Mouse (Mus musculus) stomach, embryonic 16.5 days (tissue): ENCODE results near the gene Tmem201. TPM values are rescaled to one million over a fixed set of nuclear protein-coding genes. Genes with fewer than 3 reads are reported as not detected.

Experiments
- ATAC-seq: fragments of 200-750 bp; cut with Nextera tagmentation; 2 replicates; pipeline ENCODE4 v1.8.0; 2017; ENCODE audit warnings: moderate number of reproducible peaks, moderate TSS enrichment; ENCODE audit not compliant: insufficient read depth, low FRiP score
- H3K27ac ChIP-seq: fragments of 300-500 bp; sonication (generic); 2 replicates; pipeline ENCODE4 v1.5.1; 2014; ENCODE audit warnings: low read length
- H3K27me3 ChIP-seq: fragments of 300-500 bp; sonication (generic); 2 replicates; pipeline ENCODE4 v1.6.1; 2014; ENCODE audit warnings: low read length, control low read depth, mixed read lengths; ENCODE audit not compliant: control insufficient read depth, insufficient read depth
- H3K36me3 ChIP-seq: fragments of 300-500 bp; sonication (generic); 2 replicates; pipeline ENCODE4 v1.6.1; 2014; ENCODE audit warnings: low read length; ENCODE audit not compliant: control insufficient read depth, insufficient read depth
- H3K4me1 ChIP-seq: fragments of 300-500 bp; sonication (generic); 2 replicates; pipeline ENCODE4 v1.6.1; 2014; ENCODE audit warnings: low read length, control low read depth, mixed read lengths; ENCODE audit not compliant: control insufficient read depth, insufficient read depth
- H3K4me2 ChIP-seq: fragments of 300-500 bp; sonication (generic); 2 replicates; pipeline ENCODE4 v1.6.1; 2014; ENCODE audit warnings: low read depth, low read length, mixed read lengths
- H3K4me3 ChIP-seq: fragments of 300-500 bp; sonication (generic); replicated peaks from 2 replicates; pipeline ENCODE4 v1.5.1; 2014; ENCODE audit warnings: mild to moderate bottlenecking, low read length
- H3K9ac ChIP-seq: fragments of 300-500 bp; sonication (generic); 2 replicates; pipeline ENCODE4 v1.6.1; 2014; ENCODE audit warnings: low read length
- H3K9me3 ChIP-seq: fragments of 300-500 bp; sonication (generic); replicated peaks from 2 replicates; pipeline ENCODE4 v1.6.1; 2016; ENCODE audit warnings: low read length, control low read depth; ENCODE audit not compliant: control insufficient read depth
- WGBS: fragments of 180-500 bp; shearing (Covaris S2); extraction: QIAGEN DNeasy Blood & Tissue Kit; methylation state at CpG from one replicate; pipeline ENCODE4 v1.1.7; 2014; 5-methylcytosine and 5-hydroxymethylcytosine counted together
- polyA plus RNA-seq: library from polyadenylated mRNA; unstranded; fragments of >200 nt; fragmentation: Nextera tagmentation; extraction: Ambion mirVana; gene quantifications from 2 replicates; pipeline ENCODE4 v1.2.1, GENCODE M21; 2015

Tmem201 gene
- polyA plus RNA-seq, 1 experiment from 2014 or later = 20.1 TPM

DNA sequence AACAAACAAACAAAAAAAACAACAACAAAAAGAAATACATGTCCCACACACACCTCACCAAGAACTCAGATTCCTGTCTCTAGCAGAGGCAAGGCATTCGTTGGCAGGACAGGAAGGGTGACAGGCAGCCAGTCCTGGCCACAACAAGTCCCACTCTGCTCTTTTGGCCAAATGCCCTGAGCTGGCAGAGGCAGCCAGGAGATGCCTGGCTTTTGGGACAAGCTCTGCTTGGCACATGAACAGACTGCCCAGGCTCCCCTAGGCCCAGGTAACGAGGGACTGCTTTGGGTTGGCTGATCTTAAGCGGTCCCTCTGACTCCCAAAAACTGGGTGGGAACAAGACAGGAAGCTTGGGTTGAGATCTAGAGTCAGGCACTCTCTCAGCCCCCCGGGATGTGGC, 1.3 kb downstream of the Tmem201 start:
- Histone ChIP-seq H3K4me3 (peak overlapping the region; percentile 85), H3K27me3 (no peaks in the 10 kb centered on the region), H3K4me2 (peak overlapping the region; percentile 88), H3K36me3 (no peaks in the 10 kb centered on the region), H3K9me3 (no peaks in the 10 kb centered on the region), H3K27ac (no peak overlapping the region), H3K9ac (peak overlapping the region; percentile 87), H3K4me1 (peaks cover 37% of the 10 kb centered on the region)
- ATAC-seq = no peak
- 27% methylated on average over 4 of the region's 4 CpGs for WGBS

DNA sequence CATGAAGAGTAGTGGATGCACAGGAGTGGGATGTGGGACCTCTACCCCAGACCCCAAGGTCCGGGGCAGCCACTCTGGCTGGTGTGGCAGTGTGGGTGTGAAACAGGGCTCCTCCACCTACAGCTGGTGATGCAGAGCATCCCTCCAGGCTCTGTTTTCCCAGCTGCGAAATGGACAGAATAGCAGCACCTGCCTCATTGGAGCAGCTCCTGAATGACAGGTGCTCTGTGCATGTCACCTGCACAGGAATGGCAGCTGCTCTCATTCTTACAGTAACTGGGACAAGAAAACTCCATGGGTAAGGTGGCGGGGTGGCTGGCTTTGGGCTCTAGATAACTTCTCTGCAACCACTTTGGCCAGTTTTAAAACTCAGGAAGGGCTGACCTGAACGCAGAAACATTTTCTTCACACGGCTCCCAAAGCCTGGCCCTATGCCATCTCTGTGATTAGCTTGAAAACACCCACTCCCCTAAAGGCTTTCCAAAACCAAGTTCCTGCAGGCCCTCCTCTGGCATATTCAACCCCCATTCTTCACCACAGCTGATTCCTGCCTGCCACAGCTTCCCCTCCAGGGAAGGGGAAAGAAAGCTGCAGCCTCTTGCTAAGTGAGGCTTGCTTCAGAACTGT, 2.1 kb downstream of the Tmem201 start:
- Histone ChIP-seq H3K4me2 (no peak overlapping the region), H3K9ac (no peak overlapping the region), H3K4me1 (peaks cover 37% of the 10 kb centered on the region), H3K27ac (no peak overlapping the region), H3K9me3 (no peaks in the 10 kb centered on the region), H3K27me3 (no peaks in the 10 kb centered on the region), H3K36me3 (no peaks in the 10 kb centered on the region), H3K4me3 (no peak overlapping the region)
- 63% methylated on average over 5 of the region's 5 CpGs for WGBS
- no peak for ATAC-seq

DNA sequence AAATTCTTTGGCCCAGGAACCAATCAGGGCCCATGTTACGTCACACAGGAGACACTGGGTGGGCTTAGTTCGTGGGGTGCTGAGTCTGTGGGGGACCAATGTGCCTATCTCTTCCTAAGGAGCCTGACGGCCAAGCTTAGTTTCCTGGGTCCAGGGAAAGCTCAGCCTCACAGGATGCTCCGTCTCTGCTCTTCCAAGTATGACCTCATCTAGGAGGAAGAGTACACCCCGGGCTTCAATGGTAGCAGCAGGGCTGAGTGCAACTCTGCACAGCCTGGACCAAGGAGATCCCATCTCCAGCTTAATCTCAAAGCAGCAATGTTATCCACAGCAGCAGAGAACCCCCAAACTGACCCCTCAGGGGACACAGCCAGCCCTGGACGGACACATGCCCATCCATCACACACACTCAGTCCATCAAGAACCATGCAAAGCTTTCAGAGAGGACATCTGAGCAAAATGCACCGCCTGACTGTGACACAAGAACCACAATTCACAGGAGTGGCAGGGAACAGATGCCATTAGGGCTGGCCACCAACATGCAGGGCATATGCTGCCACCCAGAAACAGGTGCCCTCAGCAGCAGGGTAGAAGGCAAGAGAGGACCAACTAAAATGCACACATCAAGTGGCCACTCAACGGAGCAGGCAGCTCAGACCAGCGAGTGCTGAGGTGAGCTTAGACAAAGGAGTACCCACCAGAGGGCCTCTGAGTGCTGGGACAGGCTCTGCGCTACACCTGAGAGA, 2.9 kb downstream of the Tmem201 start:
- Histone ChIP-seq H3K27ac (no peak overlapping the region), H3K4me1 (peaks cover 37% of the 10 kb centered on the region), H3K27me3 (no peaks in the 10 kb centered on the region), H3K4me2 (no peak overlapping the region), H3K4me3 (no peak overlapping the region), H3K9me3 (no peaks in the 10 kb centered on the region), H3K36me3 (no peaks in the 10 kb centered on the region), H3K9ac (no peak overlapping the region; the same call in 1 of the 2 replicates)
- WGBS = 70% methylated on average over 10 of the region's 10 CpGs
- no peak for ATAC-seq

DNA sequence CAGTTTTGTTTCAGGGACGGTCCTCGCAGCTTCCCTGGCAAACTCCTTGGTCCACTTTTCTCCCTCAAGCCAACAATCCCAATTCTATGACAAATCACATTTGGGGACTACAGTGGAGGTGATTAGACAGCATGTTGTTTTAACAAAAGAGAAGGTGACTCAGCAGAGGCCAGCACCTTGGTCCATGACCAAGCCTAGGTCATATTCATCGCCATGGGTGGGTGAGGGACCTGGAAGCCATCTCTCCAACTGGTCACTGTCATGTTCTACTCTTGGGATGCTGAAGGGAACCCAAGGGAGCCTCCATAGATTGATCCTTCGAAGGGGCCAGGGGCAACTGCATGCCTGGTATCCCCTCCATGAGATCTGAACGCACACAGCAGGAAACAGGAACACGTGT, 3.6 kb downstream of the Tmem201 start:
- 81% methylated on average over 6 of the region's 6 CpGs for WGBS
- Histone ChIP-seq H3K4me2 (no peak overlapping the region), H3K9ac (no peak overlapping the region), H3K4me3 (no peak overlapping the region), H3K27ac (no peak overlapping the region), H3K4me1 (peaks cover 37% of the 10 kb centered on the region), H3K9me3 (no peaks in the 10 kb centered on the region), H3K36me3 (0 out of 2 replicates have a peak, but pooled peaks cover 4% of the 10 kb centered on the region), H3K27me3 (no peaks in the 10 kb centered on the region)
- ATAC-seq = no peak

DNA sequence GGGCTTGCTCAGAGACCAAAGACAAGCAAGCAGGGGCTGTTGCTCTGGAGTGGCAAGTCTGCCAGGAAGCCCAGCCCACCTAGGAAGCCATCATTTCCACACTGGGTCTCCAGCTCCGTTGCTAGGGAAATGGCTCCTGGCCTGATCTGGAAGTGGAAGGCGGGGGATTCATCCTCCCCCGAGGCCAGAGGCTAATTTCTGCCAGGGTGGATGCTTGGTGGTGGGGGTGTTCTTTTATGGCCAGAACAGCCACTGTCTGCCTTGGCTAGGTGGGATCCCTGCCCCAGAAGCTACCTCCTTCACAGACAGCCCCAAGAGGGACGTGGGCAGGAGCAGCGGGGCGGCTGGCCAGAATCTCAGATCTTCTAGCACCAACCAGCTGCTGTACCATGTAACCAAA, 4.1 kb downstream of the Tmem201 start:
- no peak for ATAC-seq
- Histone ChIP-seq H3K4me3 (no peak overlapping the region), H3K4me2 (no peak overlapping the region), H3K9me3 (no peaks in the 10 kb centered on the region), H3K9ac (0 out of 2 replicates have a peak overlapping the region, but pooled peaks have one; percentile 8), H3K27me3 (no peaks in the 10 kb centered on the region), H3K27ac (peak overlapping the region; percentile 8; the same call in 1 of the 2 replicates), H3K4me1 (peaks cover 37% of the 10 kb centered on the region), H3K36me3 (0 out of 2 replicates have a peak, but pooled peaks cover 4% of the 10 kb centered on the region)
- WGBS = 58% methylated on average over 6 of the region's 6 CpGs

DNA sequence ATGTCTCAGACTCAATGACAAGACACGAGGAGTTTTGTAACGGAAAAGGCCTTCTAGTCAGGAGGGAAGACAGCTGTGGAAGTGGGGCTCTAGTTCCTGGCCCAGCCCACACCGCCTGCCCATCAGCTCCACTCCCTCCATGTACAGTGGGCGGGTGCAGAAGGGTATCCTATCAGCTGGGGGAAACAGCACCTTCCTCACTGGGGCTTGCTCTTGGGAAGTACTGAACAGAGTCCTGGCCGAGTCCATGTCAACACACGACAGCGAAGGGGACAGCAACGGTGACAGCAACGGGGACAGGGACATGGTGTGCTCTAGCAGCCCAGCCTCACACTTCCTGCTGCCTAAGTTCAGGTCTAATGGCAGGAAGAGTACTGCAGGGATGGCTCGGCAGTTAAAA, 5.0 kb downstream of the Tmem201 start:
- no peak overlapping the region for H3K4me3 ChIP-seq
- H3K9ac ChIP-seq = peak overlapping the region; percentile 31; the same call in 1 of the 2 replicates
- H3K4me2 ChIP-seq = no peak overlapping the region
- H3K27me3 ChIP-seq = no peaks in the 10 kb centered on the region
- ATAC-seq = no peak
- H3K36me3 ChIP-seq = peaks cover 5% of the 10 kb centered on the region; the same call in 1 of the 2 replicates
- 54% methylated on average over 10 of the region's 10 CpGs for WGBS
- peak overlapping the region; percentile 6; the same call in 1 of the 2 replicates for H3K27ac ChIP-seq
- peaks cover 37% of the 10 kb centered on the region for H3K4me1 ChIP-seq
- no peaks in the 10 kb centered on the region for H3K9me3 ChIP-seq

DNA sequence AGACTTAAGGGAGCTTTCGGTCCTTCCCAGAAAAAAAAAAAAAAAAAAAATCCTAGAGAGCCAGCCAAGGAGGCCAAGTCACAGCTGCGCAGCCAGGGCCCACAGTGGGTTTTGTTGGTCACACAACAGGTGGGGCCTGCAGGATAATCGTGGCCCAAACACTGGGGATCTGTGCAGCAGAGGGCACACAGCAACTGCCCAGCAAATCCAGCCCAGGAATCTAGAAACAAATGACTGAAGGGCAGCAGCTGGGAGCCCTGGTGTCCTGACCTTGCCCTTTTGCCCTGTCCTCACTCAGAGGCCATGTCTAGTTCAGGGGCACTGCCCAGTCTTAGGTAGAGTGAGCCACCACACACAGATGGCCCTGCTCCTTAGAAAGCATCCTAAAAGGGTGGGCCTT, 5.5 kb downstream of the Tmem201 start:
- peak overlapping the region; percentile 31; the same call in 1 of the 2 replicates for H3K9ac ChIP-seq
- no peak for ATAC-seq
- peaks cover 37% of the 10 kb centered on the region for H3K4me1 ChIP-seq
- H3K4me3 ChIP-seq = no peak overlapping the region
- no peaks in the 10 kb centered on the region for H3K27me3 ChIP-seq
- H3K36me3 ChIP-seq = peaks cover 9% of the 10 kb centered on the region; the same call in 1 of the 2 replicates
- H3K27ac ChIP-seq = peak overlapping the region; percentile 6; the same call in 1 of the 2 replicates
- 80% methylated on average over 3 of the region's 3 CpGs for WGBS
- H3K4me2 ChIP-seq = no peak overlapping the region
- H3K9me3 ChIP-seq = no peaks in the 10 kb centered on the region

DNA sequence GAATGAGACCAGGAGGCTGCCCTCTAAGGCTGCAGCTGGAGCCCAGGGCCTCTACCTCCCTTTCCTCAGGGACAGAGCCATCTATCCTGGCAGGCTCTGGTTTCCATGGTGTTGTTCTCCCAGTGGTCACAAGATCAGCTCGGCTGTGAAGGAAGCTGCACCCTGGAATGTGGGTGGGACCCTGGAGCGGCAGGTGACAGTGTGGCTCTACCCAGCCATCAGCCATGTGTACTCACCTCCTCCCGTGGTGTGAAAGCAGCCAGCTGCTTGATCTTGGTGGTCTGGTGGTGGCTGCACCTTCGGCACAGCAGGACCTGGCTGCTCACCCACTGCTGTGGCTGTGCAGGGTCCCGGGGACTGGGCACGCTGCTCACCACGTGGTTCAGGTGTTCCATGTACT, 7.0 kb downstream of the Tmem201 start:
- Histone ChIP-seq H3K27ac (no peak overlapping the region), H3K27me3 (no peaks in the 10 kb centered on the region), H3K4me1 (peaks cover 27% of the 10 kb centered on the region), H3K4me2 (no peak overlapping the region), H3K9me3 (no peaks in the 10 kb centered on the region), H3K36me3 (peaks cover 17% of the 10 kb centered on the region), H3K9ac (no peak overlapping the region), H3K4me3 (no peak overlapping the region)
- 50% methylated on average over 7 of the region's 7 CpGs for WGBS
- no peak for ATAC-seq

DNA sequence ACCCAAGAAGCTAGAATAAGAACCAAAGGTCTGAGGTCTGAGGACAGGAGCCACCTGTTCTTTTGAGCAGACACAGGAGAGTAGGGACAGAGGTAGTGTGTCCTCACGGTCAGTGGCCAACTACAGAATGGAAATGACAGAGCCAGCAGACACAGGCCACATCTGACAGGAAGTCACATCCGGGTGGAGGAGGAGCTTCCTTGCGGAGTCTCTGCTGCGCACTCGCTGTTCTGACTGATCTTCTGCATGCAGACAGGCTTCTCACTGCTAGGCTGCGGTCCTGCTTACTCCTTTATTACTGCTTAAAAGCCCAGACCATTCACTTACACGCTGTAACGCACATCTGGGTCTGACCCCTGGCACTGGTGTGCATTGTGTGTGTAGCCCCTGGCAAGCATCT, 9.0 kb downstream of the Tmem201 start:
- no peak for ATAC-seq
- no peak overlapping the region for H3K9ac ChIP-seq
- no peak overlapping the region for H3K4me2 ChIP-seq
- peaks cover 11% of the 10 kb centered on the region for H3K4me1 ChIP-seq
- H3K9me3 ChIP-seq = no peaks in the 10 kb centered on the region
- H3K27ac ChIP-seq = no peak overlapping the region
- no peak overlapping the region for H3K4me3 ChIP-seq
- H3K36me3 ChIP-seq = peaks cover 17% of the 10 kb centered on the region
- WGBS = 73% methylated on average over 8 of the region's 8 CpGs
- no peaks in the 10 kb centered on the region for H3K27me3 ChIP-seq
